Mouse (Mus musculus): ENCODE results near the gene Ubxn10. TPM values are rescaled to one million over a fixed set of nuclear protein-coding genes. Genes with fewer than 3 reads are reported as not detected.
A peak's percentile ranks its signal among the peaks of the same experiment; 100 is the strongest.

Gene Ubxn10
- polyA plus RNA-seq, 1 experiment from 2014 or later, result 1.0 TPM

GRCm38 (mm10) chr4:138725751-138726150 is 11.2 kb downstream of the Ubxn10 start:
- peak overlapping the region; percentile 90 for H3K27ac ChIP-seq
- peaks cover 83% of the 10 kb centered on the region for H3K4me1 ChIP-seq

GRCm38 (mm10) chr4:138725127-138725461 is 11.9 kb downstream of the Ubxn10 start:
- peak overlapping the region; percentile 24 for H3K4me3 ChIP-seq (replicated peaks)
- H3K4me1 ChIP-seq, result peaks cover 81% of the 10 kb centered on the region

More at GRCm38 (mm10) chr4:138725751-138726150, 11.2 kb downstream of the Ubxn10 start:
- Histone ChIP-seq H3K4me3 (replicated peaks) (no peak overlapping the region), H3K9ac (no peak overlapping the region), H3K36me3 (no peaks in the 10 kb centered on the region), H3K4me2 (peak overlapping the region; percentile 54; the same call in 1 of the 2 replicates), H3K27me3 (0 out of 2 replicates have a peak, but pooled peaks cover 2% of the 10 kb centered on the region), H3K9me3 (replicated peaks) (no peaks in the 10 kb centered on the region)
- 18% methylated on average over 5 of the region's 5 CpGs for WGBS
- ATAC-seq (replicated peaks; ENCODE audit: low FRiP score), result peak; percentile 68

GRCm38 (mm10) chr4:138724354-138725126 is 12.4 kb downstream of the Ubxn10 start, which contains the start of gene Pla2g2c:
Gene Pla2g2c (plus strand): TSS chr4:138724792.
- no peaks in the 10 kb centered on the region for H3K9me3 ChIP-seq (replicated peaks)
- H3K27me3 ChIP-seq, result 0 out of 2 replicates have a peak, but pooled peaks cover 2% of the 10 kb centered on the region
- WGBS, result 34% methylated on average over 18 of the region's 18 CpGs
- peak within 1 kb of the TSS; percentile 90 for H3K27ac ChIP-seq
- H3K4me3 ChIP-seq (replicated peaks), result peak within 1 kb of the TSS; percentile 24
- H3K36me3 ChIP-seq, result no peaks in the 10 kb centered on the region
- peak; percentile 17; the same call in 1 of the 2 replicates for ATAC-seq (replicated peaks; ENCODE audit: low FRiP score)
- H3K9ac ChIP-seq, result no peak within 1 kb of the TSS; the same call in 1 of the 2 replicates
- H3K4me1 ChIP-seq, result peaks cover 78% of the 10 kb centered on the region
- peak within 1 kb of the TSS; percentile 54 for H3K4me2 ChIP-seq

More at GRCm38 (mm10) chr4:138725127-138725461, 11.9 kb downstream of the Ubxn10 start:
- 0 out of 2 replicates have a peak, but pooled peaks cover 2% of the 10 kb centered on the region for H3K27me3 ChIP-seq
- no peaks in the 10 kb centered on the region for H3K36me3 ChIP-seq
- WGBS, result 2% methylated on average over 13 of the region's 13 CpGs
- peak; percentile 40 for ATAC-seq (replicated peaks; ENCODE audit: low FRiP score)
- no peaks in the 10 kb centered on the region for H3K9me3 ChIP-seq (replicated peaks)
- peak overlapping the region; percentile 54 for H3K4me2 ChIP-seq
- H3K27ac ChIP-seq, result peak overlapping the region; percentile 90
- no peak overlapping the region for H3K9ac ChIP-seq

- peak overlapping the region; percentile 90; the same call in 1 of the 2 replicates for H3K27ac ChIP-seq
- 0 out of 2 replicates have a peak, but pooled peaks cover 2% of the 10 kb centered on the region for H3K27me3 ChIP-seq
- no peak overlapping the region for H3K4me3 ChIP-seq (replicated peaks)
- WGBS, result 30% methylated on average over 15 of the region's 15 CpGs
- no peaks in the 10 kb centered on the region for H3K36me3 ChIP-seq
- H3K4me2 ChIP-seq, result peak overlapping the region; percentile 22; the same call in 1 of the 2 replicates
- peak; percentile 37 for ATAC-seq (replicated peaks; ENCODE audit: low FRiP score)
- H3K9ac ChIP-seq, result no peak overlapping the region
- H3K4me1 ChIP-seq, result peaks cover 77% of the 10 kb centered on the region
- H3K9me3 ChIP-seq (replicated peaks), result no peaks in the 10 kb centered on the region
These were observed 13.3 kb downstream of the Ubxn10 start for GRCm38 (mm10) chr4:138723493-138724281.

GRCm38 (mm10) chr4:138719264-138719596 is 17.7 kb downstream of the Ubxn10 start:
- Histone ChIP-seq H3K4me3 (replicated peaks) (no peak overlapping the region), H3K27ac (no peak overlapping the region), H3K9ac (no peak overlapping the region), H3K4me2 (no peak overlapping the region), H3K9me3 (replicated peaks) (no peaks in the 10 kb centered on the region), H3K36me3 (no peaks in the 10 kb centered on the region), H3K4me1 (peaks cover 44% of the 10 kb centered on the region), H3K27me3 (0 out of 2 replicates have a peak, but pooled peaks cover 2% of the 10 kb centered on the region)
- 43% methylated on average over 5 of the region's 5 CpGs for WGBS
- ATAC-seq (replicated peaks; ENCODE audit: low FRiP score), result no peak

- Histone ChIP-seq H3K27me3 (0 out of 2 replicates have a peak, but pooled peaks cover 2% of the 10 kb centered on the region), H3K9ac (no peak overlapping the region), H3K36me3 (no peaks in the 10 kb centered on the region), H3K4me1 (peaks cover 39% of the 10 kb centered on the region), H3K4me3 (replicated peaks) (no peak overlapping the region), H3K27ac (no peak overlapping the region), H3K4me2 (no peak overlapping the region), H3K9me3 (replicated peaks) (no peaks in the 10 kb centered on the region)
- ATAC-seq (replicated peaks; ENCODE audit: low FRiP score), result no peak
- WGBS, result 44% methylated on average over 5 of the region's 5 CpGs
These were observed 18.2 kb downstream of the Ubxn10 start for GRCm38 (mm10) chr4:138718586-138719263.

GRCm38 (mm10) chr4:138716697-138717096 is 20.3 kb downstream of the Ubxn10 start:
- no peaks in the 10 kb centered on the region for H3K9me3 ChIP-seq (replicated peaks)
- no peak overlapping the region for H3K27ac ChIP-seq
- 77% methylated on average over 9 of the region's 9 CpGs for WGBS
- peaks cover 26% of the 10 kb centered on the region for H3K4me1 ChIP-seq
- H3K4me3 ChIP-seq (replicated peaks), result no peak overlapping the region
- H3K27me3 ChIP-seq, result no peaks in the 10 kb centered on the region
- H3K36me3 ChIP-seq, result no peaks in the 10 kb centered on the region
- H3K9ac ChIP-seq, result no peak overlapping the region
- H3K4me2 ChIP-seq, result no peak overlapping the region
- ATAC-seq (replicated peaks; ENCODE audit: low FRiP score), result no peak

- H3K36me3 ChIP-seq, result no peaks in the 10 kb centered on the region
- H3K4me3 ChIP-seq (replicated peaks), result no peak overlapping the region
- H3K9ac ChIP-seq, result no peak overlapping the region
- H3K27me3 ChIP-seq, result no peaks in the 10 kb centered on the region
- 83% methylated on average over 1 of the region's 1 CpGs for WGBS
- H3K4me2 ChIP-seq, result no peak overlapping the region
- no peaks in the 10 kb centered on the region for H3K9me3 ChIP-seq (replicated peaks)
- H3K4me1 ChIP-seq, result peaks cover 29% of the 10 kb centered on the region
- ATAC-seq (replicated peaks; ENCODE audit: low FRiP score), result no peak
- H3K27ac ChIP-seq, result no peak overlapping the region
These were observed 22.8 kb downstream of the Ubxn10 start for GRCm38 (mm10) chr4:138714186-138714585.

GRCm38 (mm10) chr4:138712621-138713020 is 24.3 kb downstream of the Ubxn10 start:
- Histone ChIP-seq H3K27ac (no peak overlapping the region), H3K27me3 (no peaks in the 10 kb centered on the region), H3K4me3 (replicated peaks) (no peak overlapping the region), H3K9ac (no peak overlapping the region), H3K4me1 (peaks cover 26% of the 10 kb centered on the region), H3K36me3 (no peaks in the 10 kb centered on the region), H3K4me2 (no peak overlapping the region), H3K9me3 (replicated peaks) (no peaks in the 10 kb centered on the region)
- ATAC-seq (replicated peaks; ENCODE audit: low FRiP score), result no peak
- WGBS, result 64% methylated on average over 8 of the region's 8 CpGs

GRCm38 (mm10) chr4:138712096-138712495 is 24.9 kb downstream of the Ubxn10 start:
- Histone ChIP-seq H3K9ac (no peak overlapping the region), H3K9me3 (replicated peaks) (no peaks in the 10 kb centered on the region), H3K4me1 (peaks cover 26% of the 10 kb centered on the region), H3K4me3 (replicated peaks) (no peak overlapping the region), H3K4me2 (no peak overlapping the region), H3K27me3 (no peaks in the 10 kb centered on the region), H3K27ac (no peak overlapping the region), H3K36me3 (no peaks in the 10 kb centered on the region)
- no peak for ATAC-seq (replicated peaks; ENCODE audit: low FRiP score)
- 45% methylated on average over 11 of the region's 11 CpGs for WGBS

GRCm38 (mm10) chr4:138711051-138711820 is 25.7 kb downstream of the Ubxn10 start:
- 58% methylated on average over 17 of the region's 17 CpGs for WGBS
- Histone ChIP-seq H3K4me2 (no peak overlapping the region), H3K27ac (no peak overlapping the region), H3K36me3 (no peaks in the 10 kb centered on the region), H3K4me1 (peaks cover 26% of the 10 kb centered on the region), H3K9ac (no peak overlapping the region), H3K4me3 (replicated peaks) (no peak overlapping the region), H3K27me3 (no peaks in the 10 kb centered on the region), H3K9me3 (replicated peaks) (no peaks in the 10 kb centered on the region)
- no peak for ATAC-seq (replicated peaks; ENCODE audit: low FRiP score)
